Mouse (Mus musculus) lung, postnatal 10 days (tissue): Measurements from ENCODE around the gene Sucnr1.

ENCODE experiments used
- DNase-seq: peaks from one replicate; pipeline ENCODE4 v3.0.0; 2021

The Sucnr1 gene

DNA sequence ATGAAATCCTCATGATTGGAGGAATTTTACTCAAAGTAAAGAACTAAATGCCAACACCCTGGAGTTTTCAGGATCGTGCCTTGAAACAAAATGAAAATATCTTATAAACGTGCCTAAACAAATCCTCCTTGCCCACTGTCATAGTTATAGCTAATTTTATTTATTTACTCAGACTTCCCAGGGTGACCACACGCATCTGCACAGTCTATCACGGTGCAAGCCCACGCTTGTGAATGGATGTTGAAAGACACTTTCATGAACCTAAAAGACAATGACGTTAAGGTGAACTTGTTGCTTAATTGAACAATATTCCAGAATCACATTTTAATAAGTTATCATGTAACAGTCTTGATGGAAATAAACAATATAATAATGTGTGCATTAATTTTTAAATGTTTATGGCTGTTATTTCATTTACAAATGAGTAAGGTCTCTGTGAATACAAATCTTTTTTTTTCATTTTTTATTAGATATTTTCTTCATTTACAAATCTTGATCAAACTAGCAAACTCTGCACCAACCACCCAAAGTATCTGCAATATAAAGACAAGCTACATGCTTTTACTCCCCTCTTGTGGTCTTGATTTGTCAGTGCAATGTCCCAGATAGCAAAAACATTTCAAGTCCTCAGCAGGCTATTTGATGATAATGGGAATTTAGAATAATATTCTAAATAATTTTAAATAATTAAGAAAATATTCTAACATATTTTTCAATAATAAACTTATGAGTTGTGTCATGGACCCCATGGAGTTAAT is 30.4 kb downstream of the Sucnr1 start:
- peak; percentile 49 for DNase-seq

DNA sequence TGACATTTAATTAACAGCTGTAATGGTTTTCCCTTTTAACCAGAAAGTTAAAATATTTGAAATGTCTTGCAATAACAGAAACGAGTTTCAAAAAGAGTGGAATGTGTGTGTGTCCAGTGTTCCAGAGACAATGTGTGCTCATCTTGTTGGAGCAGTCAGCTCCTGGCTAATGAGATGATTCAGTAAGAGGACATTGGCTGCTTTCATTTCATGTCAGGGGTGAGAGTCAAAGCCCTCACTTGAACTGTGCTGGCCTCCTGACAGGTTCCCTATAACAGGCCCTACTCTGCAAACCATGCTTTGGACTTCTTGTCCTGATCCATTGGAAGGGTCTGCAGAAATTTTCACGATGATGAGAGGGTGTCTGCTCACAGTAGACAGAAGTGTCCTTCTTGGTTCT is 32.9 kb downstream of the Sucnr1 start:
- no peak for DNase-seq

DNA sequence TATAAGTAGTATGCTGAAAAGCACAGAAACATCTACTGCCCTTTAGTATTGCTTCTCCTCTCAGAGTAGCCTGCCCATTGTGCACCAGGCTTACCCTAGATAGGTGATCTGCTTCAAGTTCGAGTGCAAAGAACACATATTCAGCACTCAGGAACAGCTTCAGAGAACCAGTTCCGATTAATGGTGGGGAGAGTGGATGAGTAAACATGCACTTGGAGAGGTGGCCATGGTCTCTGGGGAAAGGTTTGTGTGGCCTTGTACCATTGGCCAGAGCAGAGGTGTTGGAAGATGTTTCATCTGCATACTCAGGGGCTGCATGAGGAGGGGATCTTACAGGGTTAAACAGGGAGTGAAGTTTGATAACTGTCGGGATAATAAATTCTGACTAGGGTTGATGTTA is 39.8 kb downstream of the Sucnr1 start:
- DNase-seq, result no peak

DNA sequence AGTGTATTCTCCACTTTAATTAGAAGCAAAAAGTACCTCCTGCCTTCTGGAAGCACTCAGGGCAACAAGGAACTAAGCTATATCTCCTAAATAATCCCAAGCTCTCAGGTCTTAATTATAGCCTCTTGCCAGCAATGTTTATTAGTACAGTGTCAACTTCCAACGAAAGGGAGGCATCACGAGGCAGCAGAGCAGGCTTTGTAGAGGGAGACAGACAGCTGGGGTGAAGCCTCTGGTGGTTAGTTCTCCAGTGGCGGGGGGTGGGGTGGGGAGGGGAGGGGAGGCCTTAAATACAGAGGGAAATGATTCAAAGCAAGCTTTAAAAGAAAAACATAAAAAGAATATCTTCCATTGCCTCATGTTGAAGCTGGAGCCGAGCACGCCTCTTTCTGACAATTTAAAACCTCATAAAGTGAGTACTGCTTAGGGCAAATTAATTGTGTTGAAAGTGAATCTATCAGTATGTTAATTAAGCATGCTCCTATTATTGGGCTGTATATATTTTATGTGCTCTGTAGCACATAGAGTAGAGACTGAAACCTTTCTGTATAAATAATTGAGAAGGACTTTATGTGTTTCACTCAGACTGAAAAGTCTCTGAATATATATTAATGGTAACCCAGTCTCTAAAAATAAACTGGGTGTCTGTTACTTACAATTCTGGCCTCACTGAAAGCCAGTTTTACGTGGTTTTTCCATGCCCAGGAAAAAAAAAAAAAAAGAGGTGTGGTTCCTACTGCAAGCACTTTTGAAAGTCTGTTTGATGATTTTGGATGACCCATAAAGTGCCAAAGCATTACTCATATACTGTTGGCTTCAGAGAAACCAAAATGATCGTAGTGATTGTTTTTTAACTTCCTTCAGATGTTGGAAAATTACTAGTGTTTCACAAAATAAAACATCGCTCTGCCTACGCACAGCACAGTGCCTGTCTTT is 42.5 kb downstream of the Sucnr1 start:
- DNase-seq, result no peak

DNA sequence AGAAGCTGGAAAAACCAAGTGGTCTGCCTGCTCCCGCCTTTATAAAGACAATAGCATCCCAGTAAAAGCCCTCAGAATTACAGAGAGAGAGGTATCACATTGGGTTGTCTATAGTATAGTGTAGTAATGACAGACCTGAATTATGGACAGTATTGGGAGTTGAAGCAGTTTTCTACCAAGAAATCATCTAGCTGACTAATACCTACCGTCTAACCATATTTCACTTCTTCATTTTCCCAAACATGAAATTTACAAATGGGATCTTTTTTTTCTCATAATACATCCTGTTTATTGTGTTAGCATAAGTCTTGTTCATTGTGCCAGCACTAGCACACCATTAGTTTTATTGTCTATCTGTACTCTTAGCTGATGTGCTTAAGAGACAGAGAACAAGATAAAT is 44.9 kb downstream of the Sucnr1 start:
- no peak for DNase-seq

DNA sequence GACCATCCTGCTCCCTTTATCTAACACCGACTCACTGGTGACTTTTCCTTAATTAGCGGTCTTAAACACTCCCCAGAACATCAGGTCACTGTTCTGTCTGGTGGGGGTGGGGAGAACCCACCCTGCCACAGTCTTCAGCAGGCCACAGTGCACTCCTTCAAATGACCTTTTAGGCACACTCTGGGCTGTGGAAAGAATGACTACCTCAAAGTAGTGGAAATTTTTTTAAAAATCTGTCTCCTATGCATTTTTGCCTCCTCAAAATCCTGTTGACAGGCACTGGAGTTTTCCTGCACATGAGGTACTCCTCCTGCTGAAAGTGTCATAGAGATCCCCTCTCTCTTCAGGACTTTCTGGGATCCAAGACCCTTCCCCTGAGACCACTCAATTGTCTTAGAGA is 46.6 kb downstream of the Sucnr1 start:
- DNase-seq, result no peak

DNA sequence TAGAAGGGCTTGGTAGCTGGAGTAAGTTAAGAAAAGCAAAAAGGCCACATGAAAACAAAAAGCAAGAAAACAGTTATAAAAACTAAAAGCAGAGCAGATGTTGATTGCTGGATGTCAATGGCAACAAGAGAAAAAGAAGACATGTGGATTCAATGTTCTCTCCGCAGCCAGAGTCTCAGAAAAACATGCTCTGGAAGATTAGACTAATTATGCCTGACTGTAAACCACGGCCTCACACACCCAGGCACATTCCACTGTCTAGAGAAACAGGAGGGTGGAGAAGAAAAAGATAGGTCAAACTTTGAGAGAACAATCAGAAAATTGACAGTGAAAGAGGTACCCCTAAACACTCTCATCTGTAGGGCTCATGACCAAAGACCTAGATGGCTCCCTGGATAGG is 54.1 kb downstream of the Sucnr1 start:
- DNase-seq, result no peak
